Mouse (Mus musculus) hindbrain, embryonic 16.5 days (tissue): ENCODE measurements at regions not wholly inside any gene's neighbourhood (a gene's known extent, or its start where the extent isn't known, plus 50 kb on each side); places are given as distances from the start of the nearest gene placed in this dataset.
A peak's percentile ranks its signal among the peaks of the same experiment; 100 is the strongest.

ENCODE experiments used
- ATAC-seq: fragments of 200-750 bp; cut with Nextera tagmentation; 2 replicates; pipeline ENCODE4 v1.8.0; 2017; ENCODE audit warnings: moderate TSS enrichment, moderate library complexity
- H3K27ac ChIP-seq: fragments of 300-500 bp; sonication (generic); 2 replicates; pipeline ENCODE4 v1.5.1; 2014; ENCODE audit warnings: low read depth, mild to moderate bottlenecking, control low read depth, low read length, moderate library complexity
- H3K27me3 ChIP-seq: fragments of 300-500 bp; sonication (generic); replicated peaks from 2 replicates; pipeline ENCODE4 v1.6.1; 2014; ENCODE audit warnings: low read length; ENCODE audit not compliant: control insufficient read depth, insufficient read depth
- H3K36me3 ChIP-seq: fragments of 300-500 bp; sonication (generic); 2 replicates; pipeline ENCODE4 v1.6.1; 2014; ENCODE audit warnings: mild to moderate bottlenecking, low read length, moderate library complexity, mixed read lengths; ENCODE audit not compliant: control insufficient read depth, insufficient read depth
- H3K4me1 ChIP-seq: fragments of 300-500 bp; sonication (generic); 2 replicates; pipeline ENCODE4 v1.6.1; 2014; ENCODE audit warnings: low read depth, low read length; ENCODE audit not compliant: control insufficient read depth, insufficient read depth
- H3K4me2 ChIP-seq: fragments of 300-500 bp; sonication (generic); 2 replicates; pipeline ENCODE4 v1.6.1; 2014; ENCODE audit warnings: mild to moderate bottlenecking, low read length, control low read depth, moderate library complexity
- H3K4me3 ChIP-seq: fragments of 300-500 bp; sonication (generic); 2 replicates; pipeline ENCODE4 v1.5.1; 2014; ENCODE audit warnings: mild to moderate bottlenecking, low read length, control low read depth, moderate library complexity
- H3K9ac ChIP-seq: fragments of 300-500 bp; sonication (generic); 2 replicates; pipeline ENCODE4 v1.6.1; 2014; ENCODE audit warnings: low read depth, mild to moderate bottlenecking, control low read depth, low read length, moderate library complexity
- H3K9me3 ChIP-seq: fragments of 300-500 bp; sonication (generic); 2 replicates; pipeline ENCODE4 v1.6.1; 2014; ENCODE audit warnings: mild to moderate bottlenecking, low read length, moderate library complexity; ENCODE audit not compliant: control insufficient read depth
- WGBS: fragments of 180-500 bp; shearing (Covaris S2); extraction: QIAGEN DNeasy Blood & Tissue Kit; methylation state at CpG from one replicate; pipeline ENCODE4 v1.1.7; 2014; 5-methylcytosine and 5-hydroxymethylcytosine counted together

GRCm38 (mm10) chr14:107727234-107727633 lies 1186.7 kb downstream of the Slitrk1 start:
- H3K36me3 ChIP-seq: no peaks in the 10 kb centered on the region
- no peaks in the 10 kb centered on the region for H3K27me3 ChIP-seq
- no peak overlapping the region for H3K4me2 ChIP-seq
- H3K4me1 ChIP-seq: no peaks in the 10 kb centered on the region
- no peak overlapping the region for H3K27ac ChIP-seq
- H3K4me3 ChIP-seq: no peak overlapping the region
- WGBS: 74% methylated on average over 3 of the region's 3 CpGs
- no peak overlapping the region for H3K9ac ChIP-seq
- H3K9me3 ChIP-seq: no peaks in the 10 kb centered on the region
- ATAC-seq: no peak

- Histone ChIP-seq H3K4me3 (no peak overlapping the region), H3K9ac (no peak overlapping the region)
Measured at GRCm38 (mm10) chr14:107688349-107688748, 1225.6 kb downstream of the Slitrk1 start.

GRCm38 (mm10) chr14:107687261-107688019 lies 1226.5 kb downstream of the Slitrk1 start:
- Histone ChIP-seq H3K4me1 (no peaks in the 10 kb centered on the region), H3K27ac (no peak overlapping the region), H3K27me3 (no peaks in the 10 kb centered on the region), H3K4me3 (no peak overlapping the region), H3K36me3 (no peaks in the 10 kb centered on the region), H3K4me2 (no peak overlapping the region), H3K9ac (no peak overlapping the region), H3K9me3 (no peaks in the 10 kb centered on the region)
- no peak for ATAC-seq
- 84% methylated on average over 3 of the region's 3 CpGs for WGBS

More at GRCm38 (mm10) chr14:107688349-107688748, 1225.6 kb downstream of the Slitrk1 start:
- Histone ChIP-seq H3K4me1 (no peaks in the 10 kb centered on the region), H3K4me2 (no peak overlapping the region), H3K27ac (no peak overlapping the region), H3K36me3 (no peaks in the 10 kb centered on the region), H3K9me3 (no peaks in the 10 kb centered on the region), H3K27me3 (no peaks in the 10 kb centered on the region)
- ATAC-seq: no peak

- Histone ChIP-seq H3K27ac (no peak overlapping the region), H3K27me3 (no peaks in the 10 kb centered on the region), H3K4me2 (no peak overlapping the region), H3K36me3 (no peaks in the 10 kb centered on the region), H3K9me3 (no peaks in the 10 kb centered on the region), H3K4me3 (no peak overlapping the region), H3K9ac (no peak overlapping the region), H3K4me1 (no peaks in the 10 kb centered on the region)
- 18% methylated on average over 3 of the region's 3 CpGs for WGBS
- ATAC-seq: no peak
Measured at GRCm38 (mm10) chr14:107656595-107656994, 1257.4 kb downstream of the Slitrk1 start.

- H3K4me1 ChIP-seq: no peaks in the 10 kb centered on the region
- no peak overlapping the region for H3K4me2 ChIP-seq
- H3K4me3 ChIP-seq: no peak overlapping the region
- no peaks in the 10 kb centered on the region for H3K27me3 ChIP-seq
- H3K27ac ChIP-seq: no peak overlapping the region
- no peaks in the 10 kb centered on the region for H3K36me3 ChIP-seq
- no peaks in the 10 kb centered on the region for H3K9me3 ChIP-seq
- no peak for ATAC-seq
- WGBS: 96% methylated on average over 5 of the region's 5 CpGs
- no peak overlapping the region for H3K9ac ChIP-seq
Measured at GRCm38 (mm10) chr14:107615466-107615865, 1298.5 kb downstream of the Slitrk1 start.

GRCm38 (mm10) chr14:107614348-107614747 lies 1299.6 kb downstream of the Slitrk1 start:
- H3K27me3 ChIP-seq: no peaks in the 10 kb centered on the region
- no peaks in the 10 kb centered on the region for H3K9me3 ChIP-seq
- no peak overlapping the region for H3K4me2 ChIP-seq
- H3K4me3 ChIP-seq: no peak overlapping the region
- H3K9ac ChIP-seq: no peak overlapping the region
- H3K36me3 ChIP-seq: no peaks in the 10 kb centered on the region
- ATAC-seq: no peak
- H3K4me1 ChIP-seq: no peaks in the 10 kb centered on the region
- H3K27ac ChIP-seq: no peak overlapping the region
- 56% methylated on average over 1 of the region's 1 CpGs for WGBS

- Histone ChIP-seq H3K9ac (no peak overlapping the region), H3K9me3 (no peaks in the 10 kb centered on the region), H3K4me3 (no peak overlapping the region), H3K4me2 (no peak overlapping the region), H3K27ac (no peak overlapping the region), H3K4me1 (no peaks in the 10 kb centered on the region), H3K36me3 (no peaks in the 10 kb centered on the region), H3K27me3 (no peaks in the 10 kb centered on the region)
- ATAC-seq: no peak
- 76% methylated on average over 1 of the region's 1 CpGs for WGBS
Measured at GRCm38 (mm10) chr14:107603198-107603597, 1310.8 kb downstream of the Slitrk1 start.

GRCm38 (mm10) chr14:107586715-107587114 lies 1327.2 kb downstream of the Slitrk1 start:
- H3K27ac ChIP-seq: no peak overlapping the region
- ATAC-seq: peak; percentile 48; the same call in 1 of the 2 replicates
- no peaks in the 10 kb centered on the region for H3K36me3 ChIP-seq
- H3K9ac ChIP-seq: no peak overlapping the region
- H3K4me2 ChIP-seq: no peak overlapping the region
- H3K4me3 ChIP-seq: no peak overlapping the region
- H3K4me1 ChIP-seq: no peaks in the 10 kb centered on the region
- H3K9me3 ChIP-seq: no peaks in the 10 kb centered on the region
- no peaks in the 10 kb centered on the region for H3K27me3 ChIP-seq

- Histone ChIP-seq H3K27ac (no peak overlapping the region), H3K4me2 (no peak overlapping the region), H3K9me3 (no peaks in the 10 kb centered on the region), H3K27me3 (no peaks in the 10 kb centered on the region), H3K9ac (no peak overlapping the region), H3K4me1 (no peaks in the 10 kb centered on the region), H3K36me3 (no peaks in the 10 kb centered on the region), H3K4me3 (no peak overlapping the region)
- no peak for ATAC-seq
- 76% methylated on average over 2 of the region's 2 CpGs for WGBS
Measured at GRCm38 (mm10) chr14:107584252-107584651, 1329.7 kb downstream of the Slitrk1 start.
